ENCODE assay signal across 10 mouse cellular contexts in genomic region chr5:103261406-103261805, GRCm38 (mm10). TPM values are rescaled to one million over a fixed set of nuclear protein-coding genes. Genes with fewer than 3 reads are reported as not detected.
DNase-seq lines count a peak whose midpoint lies in the region; ATAC-seq and TF ChIP-seq lines count a peak whose summit lies in the region.
"Had no signal": no experiment of that assay in that cellular context is flagged by ENCODE, and none has a peak within 500 bp of the region (broad histone marks: within the 10 kb centered on the region; RNA-seq: fewer than 3 reads in every experiment).

No protein-coding gene starts in this region.

- TF ChIP-seq POLR2A in kidney, adult 2 months (IDR thresholded peaks at IDR 0.05; ENCODE audit: low read depth, low read length): no peak

- no peak overlapping the region for H3K27ac ChIP-seq in kidney, adult 2 months (ENCODE audit: insufficient read depth, low read depth, low read length)
- no peak overlapping the region for H3K27ac ChIP-seq in kidney, embryonic 16.5 days (ENCODE audit: low read length)
- H3K27ac ChIP-seq: heart, embryonic 13.5 days had no signal

- H3K4me1 ChIP-seq in kidney, adult 2 months (ENCODE audit: control insufficient read depth, insufficient read depth, low read length): no peaks in the 10 kb centered on the region
- no peaks in the 10 kb centered on the region for H3K4me1 ChIP-seq in kidney, embryonic 16.5 days (ENCODE audit: insufficient read depth, low read length)
- H3K4me1 ChIP-seq: heart, embryonic 13.5 days had no signal

- DNase-seq in kidney, adult 2 months: peak; percentile 79
- DNase-seq in frontal cortex, postnatal 36 days (ENCODE audit: low spot score in 2 of 2): peak; percentile 65 to 67
- DNase-seq in left cerebral cortex, adult 11 months (ENCODE audit: low spot score): peak; percentile 7
- peak; percentile 1 for DNase-seq in skeletal muscle tissue, adult 2 months (ENCODE audit: low read depth, low spot score)
- DNase-seq in heart, postnatal 4 days: no peak
- DNase-seq in thymus, postnatal 14 days: no peak
- DNase-seq in thymus, postnatal 4 days: no peak

- no peak overlapping the region for H3K4me3 ChIP-seq in kidney, adult 2 months (ENCODE audit: insufficient read depth, low read depth, low read length)
- H3K4me3 ChIP-seq in kidney, embryonic 16.5 days (ENCODE audit: low read length): no peak overlapping the region
- H3K4me3 ChIP-seq: heart, embryonic 13.5 days had no signal

- H3K4me2 ChIP-seq in kidney, embryonic 16.5 days (replicated peaks; ENCODE audit: low read depth, low read length): no peak overlapping the region
- H3K4me2 ChIP-seq: heart, embryonic 13.5 days had no signal

- H3K9me3 ChIP-seq in kidney, embryonic 16.5 days (ENCODE audit: low read length): peaks cover 4% of the 10 kb centered on the region; the same call in 1 of the 2 replicates

- TF ChIP-seq CTCF in kidney, adult 2 months (conservative IDR thresholded peaks at IDR 0.05; ENCODE audit: insufficient read depth, insufficient read length, low read depth, low read length): no peak

- no peak for ATAC-seq in kidney, embryonic 16.5 days (ENCODE audit: low FRiP score, low TSS enrichment)

- H3K36me3 ChIP-seq in kidney, adult 2 months (ENCODE audit: control insufficient read depth, insufficient read depth, low read length): no peaks in the 10 kb centered on the region
- no peaks in the 10 kb centered on the region for H3K36me3 ChIP-seq in kidney, embryonic 16.5 days (ENCODE audit: insufficient read depth, low read length)
- H3K36me3 ChIP-seq: G1E; heart, embryonic 13.5 days had no signal

- WGBS in kidney, adult 2 months: 67% methylated on average over 10 of the region's 10 CpGs
- WGBS in kidney, embryonic 16.5 days: 81% methylated on average over 10 of the region's 10 CpGs

- no peak overlapping the region for H3K9ac ChIP-seq in kidney, embryonic 16.5 days (replicated peaks; ENCODE audit: low read length)
- H3K9ac ChIP-seq: heart, embryonic 13.5 days had no signal

- no peaks in the 10 kb centered on the region for H3K27me3 ChIP-seq in kidney, adult 2 months (replicated peaks; ENCODE audit: control insufficient read depth, insufficient read depth, low read length)
- H3K27me3 ChIP-seq in kidney, embryonic 16.5 days (ENCODE audit: insufficient read depth, low read length): no peaks in the 10 kb centered on the region
- H3K27me3 ChIP-seq: heart, embryonic 13.5 days had no signal

RNA-seq across cellular contexts. Expression of gene Mapk10, which starts 50.3 kb away (rescaled TPM):
- 0.45 and 1.5 TPM in 2 replicates for polyA plus RNA-seq in kidney, adult 2 months (2012; rRNA removed)
- polyA plus RNA-seq in kidney, embryonic 16.5 days (2015; fragmentation: Nextera tagmentation; extraction: Ambion mirVana): 0.64 and 1.1 TPM in 2 replicates
- total RNA-seq in heart, postnatal 4 days (2021): 10 to 100 TPM; 28.0 to 28.9 TPM
- polyA plus RNA-seq: G1E had no signal

Comparison
In these comparisons a context has a peak if more than half of its experiments do, and no peak if none do; other contexts are left out.
1. DNase-seq: peak in kidney, adult 2 months (single experiment), frontal cortex, postnatal 36 days (2 of 2), left cerebral cortex, adult 11 months (single experiment) and skeletal muscle tissue, adult 2 months (single experiment); none in heart, postnatal 4 days (single experiment), thymus, postnatal 14 days (single experiment) and thymus, postnatal 4 days (single experiment).